Mouse (Mus musculus) brain, embryonic 18.5 days (tissue): Measurements from ENCODE around the gene Sarnp.
"Not testable (repeated sequence)": the region's sequence is repeated elsewhere in the genome, so short reads cannot be mapped to it uniquely, and the experiment has no call there.

Source experiments
- DNase-seq: peaks from one replicate; pipeline ENCODE4 v3.0.0-alpha.2; 2012; ENCODE audit warnings: low read depth, low spot score

Sarnp gene

DNA sequence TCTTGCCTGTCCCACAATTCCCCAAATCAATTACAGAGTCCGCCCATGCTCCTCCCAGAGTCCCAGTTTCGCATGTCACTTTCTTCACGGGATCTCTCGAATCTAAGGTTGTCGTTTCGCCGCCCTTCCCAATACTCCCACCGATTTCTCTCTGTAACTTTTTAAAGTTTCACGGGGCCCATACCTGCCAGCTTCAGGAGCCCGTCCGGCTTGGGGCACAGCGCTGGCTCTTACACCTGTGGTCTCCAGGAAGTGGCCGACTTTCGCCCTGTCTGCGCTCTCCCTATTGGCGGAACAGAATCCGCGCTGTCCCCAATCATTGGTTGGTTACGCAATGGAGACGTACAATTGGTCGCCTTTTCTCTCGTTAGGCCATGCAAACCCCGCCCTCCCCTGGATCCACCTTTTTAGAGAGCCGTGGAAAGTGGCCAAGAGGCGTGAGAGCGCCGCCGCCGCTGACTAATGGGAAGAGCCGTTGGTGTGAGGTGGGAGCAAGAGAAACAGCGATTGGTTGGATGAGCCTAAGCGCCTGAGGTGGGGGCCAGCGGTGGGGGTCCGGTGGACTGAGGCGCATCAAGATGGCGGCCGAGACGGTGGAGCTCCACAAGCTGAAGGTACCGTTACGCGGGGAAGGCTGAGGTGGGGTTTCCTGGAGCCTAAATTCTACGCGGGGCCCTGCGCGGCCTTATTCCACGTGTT is 4.4 kb downstream of the Sarnp start, which contains the start of gene Ormdl2:
Gene Ormdl2 (minus strand): TSS at position 288 of the 699 bp plus-strand sequence.
- peak; percentile 98 for DNase-seq

DNA sequence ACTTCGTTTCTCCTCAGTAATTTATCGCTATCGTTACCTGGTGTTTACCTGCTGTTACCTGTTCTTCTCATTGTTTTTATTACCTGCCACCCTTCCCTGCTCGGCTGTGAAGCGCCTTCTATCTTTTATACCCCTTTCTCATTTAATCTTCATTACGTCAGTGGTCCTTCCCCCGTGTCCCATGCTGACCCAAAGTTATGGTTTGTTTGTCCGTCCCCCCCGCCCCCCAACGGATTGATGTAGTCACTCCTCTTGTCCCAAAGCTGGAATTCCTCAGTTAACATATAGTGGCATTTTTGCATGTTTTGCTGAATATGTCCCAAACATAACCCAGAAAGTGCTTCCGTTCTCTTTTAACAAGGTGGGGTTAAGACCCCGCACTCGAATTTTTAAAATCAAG is 5.0 kb downstream of the Sarnp start:
- no peak for DNase-seq

GRCm38 (mm10) chr10:128823087-128823486 is 6.0 kb downstream of the Sarnp start:
- not testable (repeated sequence) for DNase-seq

DNA sequence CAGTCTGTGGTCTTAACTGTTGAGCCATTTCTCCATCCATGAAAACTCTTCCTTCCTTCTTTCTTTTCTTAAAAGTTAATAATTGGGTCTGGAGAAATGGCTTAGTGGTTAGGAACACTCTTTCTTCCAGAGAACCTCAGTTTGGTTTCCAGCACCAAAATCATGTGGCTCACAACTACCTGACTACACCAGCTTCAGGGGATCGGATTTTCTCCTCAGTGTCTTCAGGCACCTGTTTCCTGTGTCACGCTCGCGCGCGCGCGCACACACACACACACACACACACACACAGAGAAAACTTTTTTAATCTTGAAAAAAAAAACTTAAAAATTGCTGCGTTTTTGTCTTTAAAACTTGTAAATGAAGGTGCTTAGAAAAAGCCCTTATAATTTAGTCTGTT is 6.7 kb downstream of the Sarnp start:
- DNase-seq = no peak

DNA sequence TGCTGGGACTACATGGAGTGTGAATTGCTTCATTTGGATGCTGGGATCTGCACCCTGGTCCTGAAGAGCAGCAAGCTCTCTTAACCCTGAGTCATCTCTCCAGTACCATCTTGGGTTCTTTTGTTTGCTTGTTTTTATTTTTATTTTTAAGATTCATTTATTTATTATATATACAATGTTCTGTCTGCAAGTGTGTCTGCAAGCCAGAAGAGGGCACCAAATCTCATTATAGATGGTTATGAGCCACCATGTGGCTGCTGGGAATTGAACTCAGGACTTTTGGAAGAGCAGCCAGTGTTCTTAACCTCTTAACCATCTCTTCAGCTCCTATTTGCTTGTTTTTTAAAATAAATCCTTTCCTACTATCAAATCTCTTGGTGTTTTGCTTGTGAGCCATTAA is 20.3 kb downstream of the Sarnp start:
- no peak for DNase-seq

- DNase-seq = no peak
Observed at GRCm38 (mm10) chr10:128839434-128839833, 22.3 kb downstream of the Sarnp start.

DNA sequence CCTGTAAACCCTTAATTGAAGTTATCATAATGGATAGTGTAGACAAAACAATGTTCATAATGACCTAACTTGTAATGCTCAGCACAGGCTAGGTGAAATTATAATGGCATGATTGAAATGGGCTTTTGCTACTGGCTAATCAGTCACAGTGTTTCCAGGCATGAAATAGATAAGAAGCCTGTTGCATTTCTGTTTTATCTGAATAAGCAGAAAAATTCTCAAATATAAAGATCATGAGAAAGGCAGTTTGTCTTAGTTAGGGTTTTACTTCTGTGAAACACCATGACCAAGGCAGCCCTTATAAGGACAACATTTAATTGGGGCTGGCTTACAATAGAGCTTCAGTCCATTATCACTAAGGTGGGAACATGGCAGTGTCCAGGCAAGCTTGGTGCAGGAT is 23.5 kb downstream of the Sarnp start:
- DNase-seq = no peak

- no peak for DNase-seq
Observed at GRCm38 (mm10) chr10:128843260-128843659, 26.1 kb downstream of the Sarnp start.

DNA sequence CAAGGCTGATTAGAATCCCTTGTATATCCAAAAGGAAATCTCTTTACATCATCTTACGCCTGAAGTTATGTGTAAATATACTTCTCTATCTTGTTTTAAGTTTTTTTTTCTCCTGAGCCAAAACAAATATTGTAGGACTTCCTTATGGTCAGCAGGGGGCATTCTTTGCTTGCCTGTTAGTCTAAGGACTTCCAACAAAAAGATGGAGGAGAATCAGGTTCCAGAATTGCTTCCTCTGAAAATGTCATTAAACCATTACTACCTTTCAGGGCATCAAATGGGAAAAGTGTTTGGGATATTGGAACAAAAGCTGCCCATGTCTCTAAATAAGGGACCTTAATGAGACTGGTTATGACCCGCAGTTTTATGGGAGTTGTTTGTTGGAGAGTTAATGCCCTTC is 28.4 kb downstream of the Sarnp start:
- DNase-seq = peak; percentile 3

DNA sequence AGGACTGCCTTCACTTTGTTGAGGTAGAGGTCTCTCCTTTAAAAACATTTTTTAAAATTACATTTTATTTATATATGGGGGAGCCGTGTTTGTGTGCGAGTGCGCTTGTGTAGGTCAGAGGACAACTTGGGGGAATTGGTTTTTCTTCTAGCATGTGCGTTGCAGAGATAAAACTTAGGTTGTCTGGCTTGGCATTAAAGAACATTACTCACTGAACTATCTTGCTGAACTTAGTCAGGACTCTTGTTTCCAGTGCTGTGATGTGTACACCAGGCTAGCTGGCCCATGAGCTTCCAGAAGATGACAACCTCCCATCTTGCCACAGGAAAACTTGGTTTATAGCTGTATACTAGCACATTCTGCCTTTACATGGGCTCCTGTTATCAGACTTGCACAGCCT is 29.5 kb downstream of the Sarnp start:
- no peak for DNase-seq

GRCm38 (mm10) chr10:128848426-128848825 is 31.3 kb downstream of the Sarnp start:
- DNase-seq = no peak

DNA sequence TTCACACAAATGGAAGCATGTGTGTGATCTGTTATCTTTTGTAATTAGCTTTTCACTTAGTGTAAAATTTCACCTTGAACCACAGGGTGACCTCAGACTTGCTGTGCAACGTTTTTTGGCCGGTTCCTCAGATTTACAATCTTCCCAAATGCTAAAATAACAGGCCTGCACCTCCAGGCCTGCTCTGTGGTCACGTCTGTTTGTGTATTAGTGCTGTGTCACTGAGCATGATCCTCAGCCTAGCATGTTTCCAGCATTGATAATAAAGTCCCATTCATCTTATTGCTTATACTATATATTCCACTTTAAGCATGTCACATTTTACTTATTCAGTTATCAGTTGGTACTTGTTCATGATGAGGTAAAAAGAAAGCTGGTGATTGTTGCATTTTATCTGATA is 33.2 kb downstream of the Sarnp start:
- DNase-seq = no peak

- no peak for DNase-seq
Observed at GRCm38 (mm10) chr10:128861176-128861575, 44.0 kb downstream of the Sarnp start.

DNA sequence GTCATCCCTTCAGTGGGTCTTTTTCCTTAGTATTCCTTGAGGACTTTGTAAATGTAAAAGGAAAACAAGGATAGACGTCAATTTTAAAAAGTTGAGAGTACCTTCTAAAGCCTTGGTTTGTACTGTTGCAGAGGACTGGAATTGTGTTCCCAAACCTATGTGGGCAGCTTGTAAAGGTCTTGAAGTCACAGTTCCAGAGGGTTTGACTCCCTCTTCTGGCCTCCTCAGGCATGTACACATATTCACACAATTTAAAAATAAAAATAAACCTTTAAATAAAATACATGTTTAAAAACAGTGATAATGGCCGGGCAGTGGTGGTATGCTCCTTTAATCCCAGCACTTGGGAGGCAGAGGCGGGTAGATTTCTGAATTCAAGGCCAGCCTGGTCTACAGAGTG is 48.9 kb downstream of the Sarnp start:
- no peak for DNase-seq

GRCm38 (mm10) chr10:128866518-128866917 is 49.4 kb downstream of the Sarnp start:
- DNase-seq = no peak

- DNase-seq = no peak
Observed at GRCm38 (mm10) chr10:128870341-128870740, 53.2 kb downstream of the Sarnp start.

- no peak for DNase-seq
Observed at GRCm38 (mm10) chr10:128878291-128878690, 61.2 kb downstream of the Sarnp start.

- DNase-seq = no peak
Observed at GRCm38 (mm10) chr10:128878811-128879210, 61.7 kb downstream of the Sarnp start.

DNA sequence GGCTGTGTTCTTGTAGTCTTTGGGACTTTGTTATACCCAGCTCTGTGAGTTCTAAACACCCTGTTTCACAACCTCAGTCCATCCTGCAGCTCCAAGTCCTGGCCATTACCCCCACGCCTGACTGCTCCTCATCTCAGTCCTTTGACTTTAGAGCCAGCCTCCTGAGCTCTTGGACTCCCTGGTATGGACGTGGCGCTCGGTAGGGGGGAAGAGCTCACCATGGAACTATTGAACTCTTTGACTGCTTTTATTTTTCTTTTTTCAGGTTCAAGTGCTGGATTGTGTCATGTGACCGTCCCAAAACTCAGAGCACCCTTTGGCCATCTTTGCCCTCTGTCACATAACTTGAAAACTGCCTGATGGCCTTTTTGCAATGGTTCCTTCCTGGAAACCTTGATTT is 64.9 kb downstream of the Sarnp start:
- no peak for DNase-seq

GRCm38 (mm10) chr10:128888941-128889827 is 72.1 kb downstream of the Sarnp start:
- DNase-seq = no peak

GRCm38 (mm10) chr10:128889846-128890245 is 72.7 kb downstream of the Sarnp start:
- DNase-seq = no peak

- no peak for DNase-seq
Observed at GRCm38 (mm10) chr10:128890383-128891295, 73.5 kb downstream of the Sarnp start.
